Mouse (Mus musculus): ENCODE data around the gene Zfp112. TPM values are rescaled to one million over a fixed set of nuclear protein-coding genes. Genes with fewer than 3 reads are reported as not detected.

The Zfp112 gene
- polyA plus RNA-seq, 1 experiment from 2014 or later = 7.6 TPM

GRCm38 (mm10) chr7:24105144-24105703 lies 6.9 kb upstream of the Zfp112 start:
- ATAC-seq (ENCODE audit: low FRiP score, low TSS enrichment) (no peak), DNase-seq (peak; percentile 8)
- no peaks in the 10 kb centered on the region for H3K4me1 ChIP-seq (ENCODE audit: control insufficient read depth, insufficient read depth, low read length)
- WGBS = 97% methylated on average over 18 of the region's 18 CpGs
- no peak overlapping the region for H3K9ac ChIP-seq (replicated peaks; ENCODE audit: low read length)
- H3K36me3 ChIP-seq (ENCODE audit: control insufficient read depth, insufficient read depth, low read length) = peaks cover 90% of the 10 kb centered on the region
- no peak overlapping the region for H3K4me3 ChIP-seq (replicated peaks; ENCODE audit: low read depth, low read length)
- H3K27me3 ChIP-seq (ENCODE audit: control insufficient read depth, insufficient read depth, low read length) = no peaks in the 10 kb centered on the region
- H3K9me3 ChIP-seq (ENCODE audit: control insufficient read depth, low read length) = peaks cover 84% of the 10 kb centered on the region
- no peak overlapping the region for H3K27ac ChIP-seq (replicated peaks; ENCODE audit: low read depth, low read length)
- H3K4me2 ChIP-seq (ENCODE audit: low read length) = no peak overlapping the region

- no peak for DNase-seq
- Histone ChIP-seq H3K36me3 (ENCODE audit: control insufficient read depth, insufficient read depth, low read length) (peaks cover 34% of the 10 kb centered on the region), H3K9ac (replicated peaks; ENCODE audit: low read length) (no peak overlapping the region), H3K4me2 (ENCODE audit: low read length) (no peak overlapping the region), H3K27me3 (ENCODE audit: control insufficient read depth, insufficient read depth, low read length) (no peaks in the 10 kb centered on the region), H3K27ac (replicated peaks; ENCODE audit: low read depth, low read length) (no peak overlapping the region), H3K4me1 (ENCODE audit: control insufficient read depth, insufficient read depth, low read length) (peaks cover 4% of the 10 kb centered on the region; the same call in 1 of the 2 replicates), H3K9me3 (ENCODE audit: control insufficient read depth, low read length) (peaks cover 33% of the 10 kb centered on the region), H3K4me3 (replicated peaks; ENCODE audit: low read depth, low read length) (no peak overlapping the region)
- 97% methylated on average over 7 of the region's 7 CpGs for WGBS
- no peak for ATAC-seq (ENCODE audit: low FRiP score, low TSS enrichment)
Measured at GRCm38 (mm10) chr7:24110839-24111238, 1.3 kb upstream of the Zfp112 start.

DNA sequence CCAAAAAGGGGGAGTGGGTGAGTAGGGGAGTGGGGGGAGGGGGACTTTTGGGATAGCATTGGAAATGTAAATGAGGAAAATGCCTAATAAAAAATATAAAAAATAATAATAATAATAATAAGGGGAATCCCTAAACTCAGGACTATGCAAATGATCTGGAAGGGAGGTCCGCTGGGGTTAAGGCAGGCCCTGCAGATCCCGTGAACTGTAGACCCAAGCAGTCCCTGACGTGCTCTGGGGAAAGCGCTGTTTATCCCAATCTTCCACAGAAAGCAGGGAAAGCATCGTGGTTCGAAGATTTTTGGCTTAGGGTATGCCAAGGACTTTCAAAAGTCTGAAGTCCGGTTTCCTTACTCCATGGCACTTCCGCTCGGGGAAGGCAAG lies 350 bp upstream of the Zfp112 start:
- no peak overlapping the region for H3K27ac ChIP-seq (replicated peaks; ENCODE audit: low read depth, low read length)
- peaks cover 4% of the 10 kb centered on the region; the same call in 1 of the 2 replicates for H3K4me1 ChIP-seq (ENCODE audit: control insufficient read depth, insufficient read depth, low read length)
- WGBS = 6% methylated on average over 9 of the region's 9 CpGs
- H3K4me2 ChIP-seq (ENCODE audit: low read length) = peak overlapping the region; percentile 62
- DNase-seq (no peak), ATAC-seq (ENCODE audit: low FRiP score, low TSS enrichment) (no peak; the same call in 1 of the 2 replicates)
- H3K36me3 ChIP-seq (ENCODE audit: control insufficient read depth, insufficient read depth, low read length) = peaks cover 24% of the 10 kb centered on the region
- H3K27me3 ChIP-seq (ENCODE audit: control insufficient read depth, insufficient read depth, low read length) = no peaks in the 10 kb centered on the region
- H3K9ac ChIP-seq (replicated peaks; ENCODE audit: low read length) = 0 out of 2 replicates have a peak overlapping the region, but pooled peaks have one; percentile 26
- peak overlapping the region; percentile 64 for H3K4me3 ChIP-seq (replicated peaks; ENCODE audit: low read depth, low read length)
- peaks cover 24% of the 10 kb centered on the region for H3K9me3 ChIP-seq (ENCODE audit: control insufficient read depth, low read length)

DNA sequence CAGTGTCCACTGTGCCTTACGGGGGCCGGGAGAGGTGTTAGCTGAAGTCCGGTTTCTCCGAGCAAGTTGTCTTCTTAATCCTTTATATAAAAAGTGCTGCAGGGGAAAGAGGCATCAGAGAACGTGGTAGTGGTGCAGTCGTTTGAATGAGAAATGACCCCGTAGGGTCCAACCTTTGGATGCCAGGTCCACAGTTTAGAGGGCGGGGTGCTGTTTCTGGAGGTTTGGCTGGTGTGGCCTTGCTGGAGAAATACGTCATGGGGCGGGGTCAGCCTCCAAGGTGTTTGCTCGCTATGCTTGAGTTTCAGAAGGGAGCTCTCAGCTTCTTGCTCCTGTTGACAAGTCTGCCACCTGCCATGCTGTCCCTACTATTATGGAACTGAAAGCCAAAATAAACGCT lies 887 bp downstream of the Zfp112 start:
- Histone ChIP-seq H3K27ac (replicated peaks; ENCODE audit: low read depth, low read length) (peak overlapping the region; percentile 66; the same call in 1 of the 2 replicates), H3K27me3 (ENCODE audit: control insufficient read depth, insufficient read depth, low read length) (no peaks in the 10 kb centered on the region), H3K4me3 (replicated peaks; ENCODE audit: low read depth, low read length) (peak overlapping the region; percentile 64), H3K4me2 (ENCODE audit: low read length) (peak overlapping the region; percentile 62), H3K4me1 (ENCODE audit: control insufficient read depth, insufficient read depth, low read length) (peaks cover 4% of the 10 kb centered on the region; the same call in 1 of the 2 replicates), H3K9ac (replicated peaks; ENCODE audit: low read length) (peak overlapping the region; percentile 77), H3K9me3 (ENCODE audit: control insufficient read depth, low read length) (peaks cover 11% of the 10 kb centered on the region), H3K36me3 (ENCODE audit: control insufficient read depth, insufficient read depth, low read length) (peaks cover 12% of the 10 kb centered on the region)
- no peak for ATAC-seq (ENCODE audit: low FRiP score, low TSS enrichment)
- peak; percentile 21 for DNase-seq
- 13% methylated on average over 12 of the region's 12 CpGs for WGBS

GRCm38 (mm10) chr7:24116655-24117054 lies 4.5 kb downstream of the Zfp112 start:
- Histone ChIP-seq H3K9ac (replicated peaks; ENCODE audit: low read length) (no peak overlapping the region), H3K4me2 (ENCODE audit: low read length) (no peak overlapping the region), H3K4me1 (ENCODE audit: control insufficient read depth, insufficient read depth, low read length) (peaks cover 4% of the 10 kb centered on the region; the same call in 1 of the 2 replicates), H3K27me3 (ENCODE audit: control insufficient read depth, insufficient read depth, low read length) (no peaks in the 10 kb centered on the region), H3K9me3 (ENCODE audit: control insufficient read depth, low read length) (no peaks in the 10 kb centered on the region), H3K36me3 (ENCODE audit: control insufficient read depth, insufficient read depth, low read length) (no peaks in the 10 kb centered on the region), H3K27ac (replicated peaks; ENCODE audit: low read depth, low read length) (no peak overlapping the region), H3K4me3 (replicated peaks; ENCODE audit: low read depth, low read length) (no peak overlapping the region)
- ATAC-seq (ENCODE audit: low FRiP score, low TSS enrichment) = no peak
- WGBS = 85% methylated on average over 4 of the region's 4 CpGs
- DNase-seq = no peak

- H3K27ac ChIP-seq (replicated peaks; ENCODE audit: low read depth, low read length) = peak overlapping the region; percentile 50
- H3K4me1 ChIP-seq (ENCODE audit: control insufficient read depth, insufficient read depth, low read length) = peaks cover 11% of the 10 kb centered on the region
- H3K4me3 ChIP-seq (replicated peaks; ENCODE audit: low read depth, low read length) = peak overlapping the region; percentile 59
- peak overlapping the region; percentile 61 for H3K4me2 ChIP-seq (ENCODE audit: low read length)
- H3K9ac ChIP-seq (replicated peaks; ENCODE audit: low read length) = peak overlapping the region; percentile 67
- DNase-seq (no peak), ATAC-seq (ENCODE audit: low FRiP score, low TSS enrichment) (peak; percentile 59; the same call in 1 of the 2 replicates)
- peaks cover 25% of the 10 kb centered on the region for H3K36me3 ChIP-seq (ENCODE audit: control insufficient read depth, insufficient read depth, low read length)
- H3K9me3 ChIP-seq (ENCODE audit: control insufficient read depth, low read length) = no peaks in the 10 kb centered on the region
- no peaks in the 10 kb centered on the region for H3K27me3 ChIP-seq (ENCODE audit: control insufficient read depth, insufficient read depth, low read length)
- 15% methylated on average over 6 of the region's 6 CpGs for WGBS
Measured at GRCm38 (mm10) chr7:24133425-24133995, 21.4 kb downstream of the Zfp112 start.

- ATAC-seq (ENCODE audit: low FRiP score, low TSS enrichment) = peak; percentile 93
Measured at GRCm38 (mm10) chr7:24133996-24134828, 22.1 kb downstream of the Zfp112 start, which contains the start of gene Zfp235. TSS of gene Zfp235 (plus strand) at chr7:24134169.

GRCm38 (mm10) chr7:24142566-24142965 lies 30.5 kb downstream of the Zfp112 start:
- Histone ChIP-seq H3K4me3 (replicated peaks; ENCODE audit: low read depth, low read length) (no peak overlapping the region), H3K9me3 (ENCODE audit: control insufficient read depth, low read length) (no peaks in the 10 kb centered on the region; the same call in 1 of the 2 replicates), H3K27me3 (ENCODE audit: control insufficient read depth, insufficient read depth, low read length) (no peaks in the 10 kb centered on the region), H3K9ac (replicated peaks; ENCODE audit: low read length) (no peak overlapping the region), H3K4me2 (ENCODE audit: low read length) (no peak overlapping the region), H3K36me3 (ENCODE audit: control insufficient read depth, insufficient read depth, low read length) (peaks cover 50% of the 10 kb centered on the region), H3K4me1 (ENCODE audit: control insufficient read depth, insufficient read depth, low read length) (no peaks in the 10 kb centered on the region), H3K27ac (replicated peaks; ENCODE audit: low read depth, low read length) (no peak overlapping the region)
- ATAC-seq (ENCODE audit: low FRiP score, low TSS enrichment) (no peak), DNase-seq (no peak)
- WGBS = 93% methylated on average over 6 of the region's 6 CpGs

More at GRCm38 (mm10) chr7:24133996-24134828, 22.1 kb downstream of the Zfp112 start, which contains the start of gene Zfp235:
- DNase-seq = peak; percentile 96
- Histone ChIP-seq H3K9me3 (ENCODE audit: control insufficient read depth, low read length) (no peaks in the 10 kb centered on the region), H3K27me3 (ENCODE audit: control insufficient read depth, insufficient read depth, low read length) (no peaks in the 10 kb centered on the region), H3K27ac (replicated peaks; ENCODE audit: low read depth, low read length) (peak within 1 kb of the TSS; percentile 50), H3K4me1 (ENCODE audit: control insufficient read depth, insufficient read depth, low read length) (peaks cover 11% of the 10 kb centered on the region), H3K36me3 (ENCODE audit: control insufficient read depth, insufficient read depth, low read length) (peaks cover 32% of the 10 kb centered on the region), H3K4me3 (replicated peaks; ENCODE audit: low read depth, low read length) (peak within 1 kb of the TSS; percentile 59), H3K9ac (replicated peaks; ENCODE audit: low read length) (peak within 1 kb of the TSS; percentile 67), H3K4me2 (ENCODE audit: low read length) (peak within 1 kb of the TSS; percentile 61)
- WGBS = 4% methylated on average over 32 of the region's 32 CpGs
